Mouse (Mus musculus) kidney, adult 2 months (tissue): Measurements from ENCODE around the gene 2210407C18Rik.

Experiments
- CTCF ChIP-seq: fragments of 200-500 bp; conservative IDR thresholded peaks from 2 replicates; pipeline ENCODE4 v1.5.1; 2011; ENCODE audit warnings: low read depth, mild to moderate bottlenecking, control low read depth, low read length, moderate library complexity, mixed read lengths; ENCODE audit not compliant: insufficient read depth, insufficient read length
- POLR2A ChIP-seq: fragments of 200-500 bp; IDR thresholded peaks from one replicate; pipeline ENCODE4 v1.6.1; 2011; ENCODE audit warnings: low read depth, low read length, control low read depth

GRCm38 (mm10) chr11:58613359-58613758 lies 2.5 kb downstream of the 2210407C18Rik start:
- TF ChIP-seq POLR2A (no peak), CTCF (no peak)
